ENCODE assay signal across 1 mouse cellular context in genomic region chr2:29678524-29678923, GRCm38 (mm10).
A peak's percentile ranks its signal among the peaks of the same experiment; 100 is the strongest.
TF ChIP-seq lines count a peak whose summit lies in the region.

No protein-coding gene starts in this region.

TF ChIP-seq in CH12.LX, 34 proteins besides CTCF, POLR2A, EP300 and RAD21 (continued from another document):
- TF ChIP-seq CHD2 (IDR thresholded peaks at IDR 0.05; ENCODE audit: low read length) (peak; percentile 41; the same call in 1 of the 2 replicates), HCFC1 (IDR thresholded peaks at IDR 0.05; ENCODE audit: low read depth, low read length) (peak; percentile 55), ZKSCAN1 (IDR thresholded peaks at IDR 0.05; ENCODE audit: borderline replicate concordance, low read depth, low read length) (no peak), ETS1 (conservative IDR thresholded peaks at IDR 0.05; ENCODE audit: low read depth, low read length) (peak; percentile 75), IRF4 (IDR thresholded peaks at IDR 0.05; ENCODE audit: low read depth, low read length) (peak; percentile 68), SIN3A (IDR thresholded peaks at IDR 0.05; ENCODE audit: low read length) (peak; percentile 64), E2F4 (IDR thresholded peaks at IDR 0.05; ENCODE audit: insufficient replicate concordance, low read depth, low read length) (no peak), MAZ (IDR thresholded peaks at IDR 0.05; ENCODE audit: low read depth, low read length) (0 out of 2 replicates have a peak, but pooled peaks have one; percentile 69)
